Mouse (Mus musculus): ENCODE results near the gene Celsr3. TPM values are rescaled to one million over a fixed set of nuclear protein-coding genes. Genes with fewer than 3 reads are reported as not detected.
A peak's percentile ranks its signal among the peaks of the same experiment; 100 is the strongest.

Celsr3 gene
- total RNA-seq (2021): under 1 TPM; 0.18 to 0.24 TPM
- long read RNA-seq, experiment 1, partial matches to known transcripts: 1 of 1 reads
- long read RNA-seq, experiment 1, other reads (novel, unspliced or antisense): 0 of 1 reads
- long read RNA-seq, experiment 2: 0 reads

DNA sequence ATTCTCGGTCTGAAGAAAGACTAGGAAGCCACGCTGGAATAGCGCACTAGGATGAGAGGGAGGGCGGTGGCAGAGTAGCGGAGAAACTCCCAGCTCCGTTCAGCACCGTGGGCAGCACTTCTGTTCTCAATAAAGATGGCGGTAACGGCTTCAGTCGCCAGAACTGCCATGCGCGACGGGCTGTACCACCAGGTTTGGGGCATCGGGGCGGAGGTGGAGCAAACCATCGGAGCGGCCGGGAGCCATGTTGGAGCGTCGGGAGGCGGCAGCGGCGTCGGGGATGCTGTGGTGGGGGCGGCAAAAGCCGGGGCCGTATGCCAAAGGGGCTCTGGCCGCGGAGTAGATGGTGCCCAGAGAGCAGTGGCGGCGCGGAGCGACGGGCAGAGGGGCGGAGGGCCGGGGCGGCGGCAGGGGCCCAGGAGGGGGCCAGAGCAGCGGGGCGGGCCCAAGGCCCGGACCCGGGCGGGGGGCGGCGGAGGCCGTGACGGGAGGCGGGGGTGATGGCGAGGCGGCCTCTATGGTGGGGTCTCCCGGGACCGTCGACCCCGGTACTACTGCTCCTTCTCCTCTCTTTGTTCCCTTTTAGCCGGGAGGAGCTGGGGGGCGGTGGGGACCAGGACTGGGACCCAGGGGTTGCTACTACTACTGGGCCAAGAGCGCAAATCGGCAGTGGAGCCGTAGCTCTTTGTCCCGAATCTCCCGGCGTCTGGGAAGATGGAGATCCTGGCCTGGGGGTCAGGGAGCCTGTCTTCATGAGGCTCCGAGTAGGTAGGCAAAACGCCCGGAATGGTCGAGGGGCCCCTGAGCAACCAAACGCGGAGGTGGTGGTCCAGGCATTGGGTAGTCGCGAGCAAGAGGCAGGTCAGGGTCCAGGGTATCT lies at the start of gene Celsr3:
Celsr3 (plus strand) TSS at position 501 of the 880 bp plus-strand sequence.
- intact Hi-C loops (cut with DNase I; ENCODE audit: low total_unique reads): no loop called here
- DNase-seq: no peak

DNA sequence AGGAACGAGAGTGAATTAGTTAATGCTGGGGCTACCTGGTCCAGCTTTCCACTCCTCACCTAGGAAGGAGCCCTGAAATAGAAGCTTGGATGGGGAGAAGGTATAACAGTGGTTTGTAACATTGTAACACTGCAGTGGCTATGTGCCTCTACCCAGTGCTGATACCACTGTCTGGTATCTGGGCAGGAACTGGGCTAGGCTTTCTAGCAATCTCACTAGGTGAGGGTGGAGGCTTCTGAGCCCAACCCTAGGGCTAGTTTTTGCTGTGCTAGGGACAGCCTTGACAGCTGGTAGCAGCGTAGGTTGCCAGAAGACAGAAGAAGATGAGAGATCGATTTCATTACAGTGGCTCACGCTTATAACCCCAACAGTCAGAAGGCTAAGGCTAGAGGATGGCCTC lies 49.5 kb upstream of the Celsr3 start:
- intact Hi-C loops (cut with DNase I; ENCODE audit: low total_unique reads): no loop called here
- DNase-seq: no peak

DNA sequence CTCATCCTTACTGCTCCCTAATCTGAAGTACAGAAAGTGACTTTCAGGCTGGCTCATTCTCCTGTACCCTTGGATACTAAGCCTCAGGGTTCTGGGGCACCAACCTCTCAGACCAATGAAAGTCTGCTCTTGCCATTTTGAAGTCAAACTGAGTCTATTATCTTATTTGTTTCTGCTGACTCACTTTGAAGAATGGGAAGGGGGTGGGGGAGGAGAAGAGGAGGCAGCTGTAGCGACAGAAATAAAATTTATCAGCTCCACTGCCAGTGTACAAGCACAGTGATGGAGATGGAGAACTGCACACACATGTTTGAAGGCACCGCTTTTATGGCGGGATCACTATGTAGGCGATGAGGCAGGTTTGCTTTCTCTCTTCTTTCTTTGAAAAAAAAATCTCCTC lies 48.8 kb upstream of the Celsr3 start:
- no peak for DNase-seq
- intact Hi-C loops (cut with DNase I; ENCODE audit: low total_unique reads): no loop called here

DNA sequence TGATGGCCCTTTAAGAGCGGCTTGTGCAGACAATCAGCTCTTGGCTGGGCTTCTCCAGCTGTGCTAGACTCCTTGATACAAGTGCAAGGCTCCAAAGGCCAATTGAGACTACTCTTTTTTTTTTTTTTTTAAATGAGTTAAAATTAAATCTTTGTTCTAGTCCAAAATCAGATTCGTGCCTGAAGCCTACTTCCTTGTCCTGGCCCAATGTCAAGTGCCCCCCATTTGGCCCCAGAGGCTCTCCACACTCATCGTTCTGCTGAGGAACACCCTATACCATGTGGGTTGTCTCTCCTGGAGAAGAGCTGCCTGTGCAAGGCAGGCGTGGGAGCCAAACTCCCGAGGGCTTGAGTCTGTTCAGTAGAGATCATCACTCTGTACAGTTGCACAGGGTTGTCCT lies 45.2 kb upstream of the Celsr3 start:
- intact Hi-C loops (cut with DNase I; ENCODE audit: low total_unique reads): no loop called here
- no peak for DNase-seq

DNA sequence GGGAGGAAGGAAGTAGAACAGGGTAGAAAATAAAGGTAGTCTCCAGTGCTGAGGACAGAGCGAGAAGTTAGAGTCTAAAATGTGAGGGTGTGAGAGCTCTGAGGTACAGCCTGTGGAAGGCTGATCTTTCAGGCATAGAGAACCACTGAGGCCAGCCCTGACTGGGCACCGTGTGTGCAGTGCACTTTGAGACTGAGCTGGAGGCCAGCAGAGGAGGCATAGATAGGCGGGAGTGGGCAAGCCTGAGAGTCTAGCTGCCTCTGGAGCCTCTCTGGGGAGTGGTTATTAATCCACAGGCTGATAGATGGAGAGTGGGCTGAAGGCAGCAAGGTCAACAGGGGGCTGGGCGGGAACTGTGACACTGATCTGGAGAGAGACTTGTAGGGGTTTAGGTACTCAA lies 44.2 kb upstream of the Celsr3 start:
- DNase-seq: no peak

DNA sequence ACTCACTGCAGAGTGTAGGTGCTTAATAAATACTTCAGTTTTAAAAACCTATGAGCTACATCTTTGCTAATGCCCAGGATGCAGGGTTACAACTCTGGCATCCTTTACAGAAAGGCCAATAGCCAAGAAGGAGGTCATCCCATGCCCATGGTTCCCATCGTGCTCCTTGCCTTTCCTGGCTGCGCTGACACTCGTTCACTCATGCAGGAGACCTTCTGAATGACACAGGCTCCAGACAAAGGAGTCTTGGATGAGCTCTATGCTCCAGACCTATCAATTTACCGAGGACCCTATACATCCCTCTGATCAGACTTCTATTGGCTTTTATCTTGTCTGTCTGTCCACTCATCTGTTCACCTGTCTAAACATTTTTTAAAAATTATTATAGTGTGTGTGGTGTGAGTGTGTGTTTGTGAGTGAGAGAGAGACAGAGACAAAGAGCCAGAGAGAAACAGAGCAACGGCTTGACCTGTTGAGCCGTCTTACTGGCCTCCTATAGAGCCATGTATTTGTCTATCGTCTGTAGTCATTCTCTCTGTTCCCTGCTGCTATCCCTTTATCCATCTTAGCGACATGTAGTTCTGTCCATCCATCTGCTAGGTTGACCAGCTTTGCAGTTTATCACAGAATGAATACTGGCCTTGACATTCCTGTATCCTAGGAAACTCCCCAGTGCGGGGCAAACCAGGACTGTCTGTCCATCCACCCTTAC lies 43.1 kb upstream of the Celsr3 start:
- no peak for DNase-seq
- intact Hi-C loops (cut with DNase I; ENCODE audit: low total_unique reads): no loop called here

More for the DNA sequence above, 44.2 kb upstream of the Celsr3 start:
- intact Hi-C loops (cut with DNase I; ENCODE audit: low total_unique reads): no loop called here

DNA sequence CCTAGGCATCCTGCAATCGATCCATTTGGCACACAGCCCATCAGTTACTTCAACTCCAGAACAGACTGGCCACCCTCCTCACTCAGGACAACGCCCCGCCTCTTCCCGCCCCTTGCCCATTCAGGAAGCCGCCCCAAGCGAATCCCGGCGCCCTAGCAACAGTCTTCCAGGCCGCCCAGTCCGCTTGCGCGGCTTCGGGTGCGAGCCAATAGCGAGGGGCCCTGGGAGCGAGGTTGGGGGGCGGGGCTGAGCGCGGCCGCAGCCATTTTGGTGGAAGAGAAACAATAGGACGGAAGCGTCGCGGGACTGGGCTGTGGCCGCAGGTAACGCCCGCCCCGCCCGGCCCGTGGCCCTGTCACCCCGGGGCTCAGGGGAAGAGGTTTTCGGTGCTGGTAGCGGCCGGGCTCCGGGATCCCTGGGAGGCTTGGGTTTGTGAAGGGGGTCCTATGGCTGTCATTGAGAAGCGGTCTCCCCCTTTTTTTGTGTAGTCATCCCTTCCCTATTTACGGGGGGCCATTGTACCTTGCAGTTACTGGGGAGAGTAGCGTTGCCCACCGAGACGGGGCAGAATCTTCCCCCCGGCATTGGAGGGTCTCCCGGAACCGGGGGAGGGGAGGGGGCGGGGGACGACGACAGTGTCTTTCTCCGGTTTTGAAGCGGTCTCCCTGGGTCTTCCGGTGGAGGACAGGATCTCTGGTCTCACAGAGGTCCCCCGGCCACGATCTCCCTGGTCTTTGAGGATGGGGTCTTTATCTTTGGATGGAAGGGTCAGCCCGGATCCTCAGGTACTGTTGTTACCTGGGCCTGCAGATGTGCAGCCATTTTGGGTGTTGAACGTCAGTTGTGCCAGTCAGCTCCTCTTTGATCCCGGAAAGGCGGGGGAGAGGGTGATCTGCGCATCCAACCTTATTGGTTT lies 42.3 kb upstream of the Celsr3 start, which contains the start of gene Ip6k2:
Ip6k2 (plus strand) TSS at position 249 of the 916 bp plus-strand sequence.
- peak; percentile 97 for DNase-seq
- intact Hi-C loops (cut with DNase I; ENCODE audit: low total_unique reads): no loop called here

DNA sequence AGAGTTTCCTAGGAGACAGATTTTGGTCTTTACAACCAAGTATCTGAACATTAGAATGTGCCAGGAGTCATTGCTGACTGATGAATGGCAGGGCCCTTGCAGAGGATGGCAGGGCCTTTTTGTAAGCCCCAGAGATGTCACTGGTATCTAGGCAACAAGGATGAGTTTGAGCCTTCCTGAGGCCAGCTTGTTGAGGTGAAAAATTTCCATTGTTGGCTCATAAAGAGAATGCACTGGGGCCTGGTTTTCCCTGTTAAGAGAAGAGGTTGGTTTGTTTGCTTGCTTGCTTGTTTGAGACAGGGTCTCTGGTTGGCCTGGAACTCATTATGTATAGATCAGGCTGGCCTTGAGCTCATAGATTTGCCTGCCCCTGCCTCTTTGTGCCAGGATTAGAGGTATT lies 40.7 kb upstream of the Celsr3 start:
- intact Hi-C loops (cut with DNase I; ENCODE audit: low total_unique reads): no loop called here
- no peak for DNase-seq

DNA sequence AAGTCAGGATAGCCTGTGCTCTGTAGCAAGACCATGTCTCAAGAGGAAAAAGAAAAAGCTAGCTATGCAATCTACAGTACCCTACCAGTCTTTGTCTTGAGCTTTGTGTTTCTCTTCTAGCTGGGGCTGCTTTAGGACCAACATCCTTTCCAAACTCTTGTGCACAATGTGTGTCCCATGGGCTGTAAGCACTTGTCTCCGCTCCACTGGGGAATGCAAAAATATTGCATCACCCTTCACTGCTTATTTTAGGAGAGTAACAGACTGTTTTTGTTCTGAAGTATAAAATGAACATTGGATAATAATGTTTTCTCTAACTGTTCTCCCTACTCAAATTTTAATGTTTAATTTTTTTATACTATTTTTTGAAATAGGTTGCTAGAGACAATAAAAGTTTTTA lies 39.6 kb upstream of the Celsr3 start:
- intact Hi-C loops (cut with DNase I; ENCODE audit: low total_unique reads): no loop called here
- DNase-seq: no peak

DNA sequence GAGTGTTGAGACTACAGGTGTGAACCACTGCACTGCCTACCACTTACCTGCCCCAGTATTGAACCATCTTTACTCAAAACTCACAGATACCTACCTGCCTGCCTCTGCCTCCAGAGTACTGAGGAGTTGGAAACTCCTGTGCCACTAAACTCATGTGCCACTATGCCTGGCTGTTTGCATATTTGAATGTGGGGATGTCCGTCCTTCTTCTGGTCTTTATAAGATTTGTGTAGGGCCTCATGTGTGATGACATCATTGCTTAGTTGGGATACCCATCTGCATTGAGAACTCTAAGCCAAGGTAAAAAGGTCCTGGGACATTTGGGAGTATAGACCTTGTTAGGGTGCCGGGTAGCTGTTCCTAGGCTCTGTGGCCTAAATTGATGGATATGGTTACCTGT lies 39.0 kb upstream of the Celsr3 start:
- no peak for DNase-seq
- intact Hi-C loops (cut with DNase I; ENCODE audit: low total_unique reads): no loop called here

DNA sequence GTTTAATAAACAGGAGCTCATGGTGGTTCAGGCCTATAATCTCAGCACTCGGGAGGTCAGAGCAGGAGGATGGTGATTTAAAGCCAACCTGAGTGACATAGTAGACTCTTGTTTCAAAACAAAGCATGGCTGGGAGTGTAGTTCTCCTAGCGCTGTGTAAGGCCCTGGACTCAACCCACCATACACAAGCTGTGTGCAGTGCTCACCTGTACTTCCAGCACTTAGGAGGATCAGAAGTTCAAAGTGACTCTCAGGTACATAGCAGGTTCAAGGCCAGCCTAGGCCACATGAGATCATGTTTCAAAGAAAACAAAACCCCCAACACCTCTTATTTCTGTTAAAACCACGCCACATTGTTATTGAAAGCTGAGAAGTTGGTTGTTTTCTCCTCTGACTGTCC lies 37.4 kb upstream of the Celsr3 start:
- intact Hi-C loops (cut with DNase I; ENCODE audit: low total_unique reads): no loop called here
- no peak for DNase-seq

DNA sequence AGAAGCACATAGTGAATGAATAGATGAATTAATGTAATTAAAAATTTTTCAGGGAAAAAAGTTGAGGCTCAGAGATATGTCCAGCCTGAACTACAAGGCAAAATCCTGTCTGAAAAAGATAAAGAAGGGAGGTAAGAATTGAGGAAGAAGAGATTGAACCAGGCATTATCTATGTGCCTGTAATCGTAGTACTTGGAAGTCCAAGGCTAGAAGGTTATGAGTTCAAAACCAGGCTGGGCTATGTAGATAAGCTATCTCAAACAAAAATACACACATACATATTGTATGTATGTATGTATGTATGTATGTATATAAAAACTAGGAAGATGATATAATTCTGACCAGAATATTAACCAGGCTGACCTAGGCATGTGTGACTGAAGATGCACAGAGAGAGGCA lies 33.8 kb upstream of the Celsr3 start:
- intact Hi-C loops (cut with DNase I; ENCODE audit: low total_unique reads): no loop called here
- DNase-seq: no peak

DNA sequence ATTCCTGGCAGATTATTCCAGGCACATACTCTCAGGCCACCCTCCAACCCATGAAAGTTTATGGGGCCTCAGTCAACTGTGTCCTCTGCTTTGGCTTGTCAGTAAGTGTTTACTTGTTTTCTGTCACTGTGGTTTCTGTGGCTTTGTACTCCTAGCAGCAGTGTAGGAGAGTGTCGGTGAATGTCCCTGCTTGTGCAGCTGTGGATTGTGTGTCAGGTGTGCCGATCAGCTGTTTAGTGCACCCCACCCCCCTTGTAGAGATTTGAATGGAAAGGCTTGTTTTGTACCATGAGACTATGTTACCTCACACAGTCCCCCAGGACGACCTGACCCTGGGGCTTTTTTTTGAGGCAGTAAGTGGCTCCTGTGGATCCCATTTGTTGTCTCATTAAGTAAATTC lies 33.4 kb upstream of the Celsr3 start:
- intact Hi-C loops (cut with DNase I; ENCODE audit: low total_unique reads): no loop called here
- no peak for DNase-seq

DNA sequence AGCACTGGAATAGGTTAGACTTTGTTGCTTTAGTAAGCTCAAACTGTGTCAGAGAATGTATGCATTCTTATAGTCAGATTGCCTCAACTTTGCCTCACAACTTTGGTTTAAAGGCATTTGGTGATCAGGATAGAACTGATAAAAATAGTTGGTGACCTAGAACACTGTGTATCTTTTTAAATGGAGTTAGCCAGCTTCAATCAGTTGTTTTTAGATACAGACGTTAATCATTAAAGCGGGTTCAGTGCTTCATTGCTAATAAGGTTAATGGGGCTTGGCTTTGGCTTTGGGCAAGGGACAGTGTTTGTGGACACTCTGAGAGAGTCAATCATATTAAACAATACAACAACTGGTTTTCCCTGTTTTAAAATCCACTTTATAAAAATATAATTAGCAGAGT lies 30.8 kb upstream of the Celsr3 start:
- no peak for DNase-seq
- intact Hi-C loops (cut with DNase I; ENCODE audit: low total_unique reads): no loop called here

DNA sequence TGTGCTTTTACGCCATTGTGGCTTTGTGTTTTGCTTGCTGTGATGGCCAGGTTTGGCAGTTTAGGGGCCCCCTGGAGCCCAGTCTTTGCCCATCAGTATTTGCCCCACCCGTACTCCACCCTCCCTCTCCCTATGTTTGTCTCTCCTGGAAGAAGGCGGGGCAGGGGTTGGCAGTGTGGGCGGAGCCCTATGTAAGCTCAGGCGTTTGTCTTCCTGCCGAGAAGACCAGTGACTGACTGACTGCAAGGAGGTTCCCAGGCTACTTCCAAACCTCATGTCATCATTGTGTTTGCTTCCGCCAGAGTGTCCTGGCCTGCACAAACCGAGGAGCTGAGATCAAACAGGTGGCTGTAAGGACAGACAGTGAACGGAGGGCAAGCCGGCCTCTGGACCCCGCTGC lies 30.4 kb upstream of the Celsr3 start:
- no peak for DNase-seq
- intact Hi-C loops (cut with DNase I; ENCODE audit: low total_unique reads): no loop called here

DNA sequence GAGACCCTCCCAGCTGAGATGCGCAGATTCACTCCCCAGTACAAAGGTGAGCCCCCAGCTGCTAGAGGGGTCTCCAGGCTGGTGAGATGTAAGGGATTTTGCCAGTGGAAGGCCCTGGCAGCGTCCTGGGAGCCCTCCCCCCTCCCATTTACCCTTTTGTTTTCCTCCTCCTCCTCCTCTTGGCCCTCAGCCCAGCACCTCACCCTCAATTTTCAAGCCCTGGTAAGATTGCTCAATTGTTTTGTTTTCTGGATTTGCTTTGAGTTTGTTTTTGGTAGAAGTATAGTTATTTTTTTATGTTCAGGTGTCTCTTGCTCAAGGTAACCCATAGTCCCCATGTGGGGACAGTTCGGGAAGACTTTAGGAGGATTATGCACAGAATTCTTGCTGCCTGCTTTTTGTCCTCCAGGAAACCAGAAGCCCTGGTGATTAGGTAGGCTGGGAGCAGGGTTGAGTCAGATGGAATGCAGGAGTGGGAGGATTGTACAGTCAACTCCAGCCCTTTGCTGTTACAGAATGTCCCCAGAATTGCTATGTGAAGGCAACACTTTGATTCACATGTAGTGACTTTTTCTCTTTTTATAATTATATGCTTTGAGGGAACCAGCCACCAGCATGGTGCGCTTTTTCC lies 29.7 kb upstream of the Celsr3 start:
- intact Hi-C loops (cut with DNase I; ENCODE audit: low total_unique reads): no loop called here
- no peak for DNase-seq

DNA sequence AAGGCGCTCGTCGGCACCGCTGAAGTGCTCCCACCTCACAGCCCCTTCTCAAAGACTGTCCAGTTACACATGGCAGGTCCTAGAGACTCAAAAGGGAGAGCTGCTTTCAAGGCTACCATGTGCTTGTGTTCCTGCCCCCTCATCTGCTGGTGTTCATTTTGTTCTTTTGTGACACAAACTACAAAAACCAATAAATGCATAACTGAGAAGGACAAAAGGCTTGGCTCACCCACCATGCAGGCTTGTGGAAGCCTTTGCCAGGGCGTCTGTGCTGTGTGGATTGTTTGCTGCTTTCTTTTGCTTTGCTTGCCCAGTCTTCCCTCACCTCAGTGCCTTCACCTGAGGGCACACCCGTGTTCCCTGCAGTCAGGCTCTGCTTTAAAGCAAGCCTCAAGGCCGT lies 28.6 kb upstream of the Celsr3 start:
- intact Hi-C loops (cut with DNase I; ENCODE audit: low total_unique reads): no loop called here
- DNase-seq: no peak

DNA sequence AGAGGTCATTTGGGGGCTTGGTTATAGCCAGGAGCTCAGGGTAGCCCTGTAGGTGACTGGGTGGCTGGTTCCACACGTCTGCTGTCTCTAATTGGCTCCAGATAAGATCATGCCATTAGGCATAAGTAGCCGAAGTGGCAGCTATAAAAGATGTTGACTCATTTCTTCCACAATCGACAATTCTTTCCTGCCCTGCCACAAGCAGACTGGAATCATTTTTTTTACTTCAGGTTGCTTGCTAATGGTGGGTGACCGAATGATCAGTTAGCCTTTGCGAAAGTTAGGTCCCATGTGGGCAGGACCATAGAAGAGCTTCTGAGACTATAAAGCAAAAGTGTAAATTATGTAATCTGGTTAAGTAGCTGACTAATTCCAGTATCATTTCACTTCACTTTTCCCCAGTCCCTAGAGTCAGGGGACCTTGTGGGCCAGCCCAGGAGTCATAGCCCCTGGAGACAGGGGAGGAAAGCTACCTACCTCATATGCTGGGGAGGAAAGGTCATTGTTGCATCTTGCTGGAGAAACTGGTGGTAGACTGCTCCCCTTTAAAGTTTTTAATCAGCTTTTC lies 27.5 kb upstream of the Celsr3 start:
- intact Hi-C loops (cut with DNase I; ENCODE audit: low total_unique reads): no loop called here
- DNase-seq: no peak

DNA sequence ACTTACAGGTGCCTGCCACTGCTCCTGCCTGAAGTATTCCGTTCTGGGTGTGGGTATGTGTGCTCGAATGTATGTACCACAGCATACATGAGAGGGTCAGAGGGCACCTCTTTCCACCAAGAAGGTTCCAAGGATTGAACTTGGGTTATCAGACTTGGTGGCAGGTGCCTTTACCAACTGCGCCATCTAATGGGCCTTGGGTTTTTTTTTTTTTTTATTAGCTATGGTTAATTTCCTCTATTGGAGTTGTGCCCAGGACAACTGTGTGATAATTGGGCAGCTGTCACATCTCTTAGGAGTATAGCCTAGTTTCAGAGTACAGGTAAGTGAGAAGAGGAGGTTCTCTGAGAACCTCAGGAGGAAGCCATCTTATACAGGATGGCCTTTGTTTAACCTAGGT lies 26.6 kb upstream of the Celsr3 start:
- no peak for DNase-seq
- intact Hi-C loops (cut with DNase I; ENCODE audit: low total_unique reads): no loop called here

Measured in gastrocnemius, postnatal 14 days (tissue).